Mouse (Mus musculus): ENCODE measurements around the gene Man2b2.

The Man2b2 gene

DNA sequence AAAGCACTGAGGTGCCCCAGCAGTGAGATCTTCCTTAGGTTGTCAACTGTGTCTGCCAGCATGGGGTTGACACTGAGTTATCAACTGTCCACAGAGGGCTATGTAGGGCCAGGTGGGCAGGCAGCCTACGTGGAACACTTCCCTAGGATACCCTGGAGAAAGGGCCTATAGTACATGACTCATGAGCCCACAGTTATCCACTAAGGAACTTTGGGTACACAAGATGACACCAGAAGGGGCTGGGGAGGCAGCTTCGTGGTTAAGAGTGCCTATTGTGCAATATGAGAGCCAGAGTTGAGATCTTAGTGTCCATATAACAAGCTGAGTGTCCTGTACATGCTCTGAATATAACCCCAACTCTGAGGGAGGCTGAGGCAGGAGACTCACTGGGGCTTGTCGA lies 60.9 kb downstream of the Man2b2 start:
- in situ Hi-C loops (cut with MboI), result no loop called here

GRCm38 (mm10) chr5:36766958-36767703 lies 63.3 kb downstream of the Man2b2 start:
- in situ Hi-C loops (cut with MboI), result no loop called here

DNA sequence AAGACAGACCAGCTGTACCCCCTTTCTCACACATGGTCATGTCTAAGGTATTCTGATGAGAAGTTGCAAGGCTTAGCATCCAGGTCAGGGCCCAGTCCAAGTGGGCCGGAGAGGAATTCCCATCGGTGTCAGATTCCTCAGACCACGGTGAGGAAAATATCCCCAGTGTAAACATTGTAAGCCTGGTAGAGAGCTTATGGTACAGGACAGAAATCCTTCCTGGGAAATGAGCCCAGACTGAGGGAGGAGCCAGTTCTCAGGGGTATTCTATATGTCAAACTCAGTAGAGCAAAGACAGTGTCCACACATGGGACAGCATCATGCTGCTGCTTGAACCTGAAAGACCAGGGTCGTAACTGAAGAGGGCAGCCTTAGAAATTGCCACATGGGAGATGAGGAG lies 70.6 kb downstream of the Man2b2 start:
- in situ Hi-C loops (cut with MboI), result no loop called here

DNA sequence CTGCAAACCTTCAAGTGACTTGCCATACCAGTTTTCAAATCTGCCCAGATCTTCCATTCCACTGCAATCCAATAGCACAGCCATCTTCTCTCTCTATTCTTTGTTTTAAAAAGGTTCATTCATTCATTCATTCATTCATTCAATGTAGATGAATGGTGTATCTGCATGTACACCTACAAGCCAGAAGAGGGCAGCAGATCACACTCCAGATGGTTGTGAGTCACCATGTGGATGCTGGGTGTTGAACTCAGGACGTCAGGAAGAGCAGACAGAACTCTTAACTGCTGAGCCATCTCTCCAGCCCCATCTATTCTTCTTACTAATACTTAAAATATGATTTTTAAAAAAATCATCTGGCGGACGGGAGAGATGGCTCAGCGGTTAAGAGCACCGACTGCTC lies 73.4 kb downstream of the Man2b2 start:
- in situ Hi-C loops (cut with MboI), result no loop called here
